In the genomic region with DNA sequence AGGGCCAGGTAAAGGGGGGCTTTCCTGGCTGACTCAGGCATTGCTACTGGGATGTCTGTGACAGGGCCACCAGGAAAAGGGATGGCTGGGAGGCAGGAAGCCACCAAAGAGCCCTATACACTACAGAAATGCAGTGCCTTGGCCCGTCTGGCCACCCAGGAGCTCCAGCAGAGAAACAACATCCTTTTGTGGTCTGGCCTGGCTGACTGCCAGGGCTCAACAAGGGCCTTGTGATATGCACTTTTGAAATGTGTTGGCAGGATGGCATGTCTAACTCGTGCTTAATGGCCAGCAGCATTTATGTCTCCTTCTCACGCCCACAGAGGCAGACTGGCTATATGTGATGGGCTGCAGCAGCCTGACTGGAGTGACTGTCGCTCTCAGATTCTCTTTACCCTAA, we compare ENCODE assay signal across 8 mouse cellular contexts.
DNase-seq lines count a peak whose midpoint lies in the region; ATAC-seq and TF ChIP-seq lines count a peak whose summit lies in the region.

No protein-coding gene starts in this region.

- H3K4me3 ChIP-seq in heart, embryonic 11.5 days (ENCODE audit: low read depth, low read length) = no peak overlapping the region
- H3K4me3 ChIP-seq in midbrain, postnatal 0 days (ENCODE audit: low read depth, low read length) = no peak overlapping the region

- no peaks in the 10 kb centered on the region for H3K9me3 ChIP-seq in heart, embryonic 11.5 days (replicated peaks; ENCODE audit: control insufficient read depth, low read length)
- no peaks in the 10 kb centered on the region for H3K9me3 ChIP-seq in midbrain, postnatal 0 days (ENCODE audit: low read length)

- no peaks in the 10 kb centered on the region for H3K27me3 ChIP-seq in heart, embryonic 11.5 days (ENCODE audit: control insufficient read depth, insufficient read depth, low read length)
- no peaks in the 10 kb centered on the region for H3K27me3 ChIP-seq in midbrain, postnatal 0 days (ENCODE audit: insufficient read depth, low read length)

- no peak overlapping the region for H3K9ac ChIP-seq in heart, embryonic 11.5 days (ENCODE audit: low read depth, low read length)
- no peak overlapping the region for H3K9ac ChIP-seq in midbrain, postnatal 0 days (replicated peaks; ENCODE audit: low read length, poor library complexity, severe bottlenecking)

- peaks cover 36% of the 10 kb centered on the region for H3K4me1 ChIP-seq in heart, embryonic 11.5 days (ENCODE audit: control insufficient read depth, insufficient read depth, low read length)
- H3K4me1 ChIP-seq in midbrain, postnatal 0 days (ENCODE audit: insufficient read depth, low read length) = peaks cover 17% of the 10 kb centered on the region; the same call in 1 of the 2 replicates

- WGBS in heart, embryonic 11.5 days (ENCODE audit: insufficient replicate concordance) = 12% methylated on average over 4 of the region's 4 CpGs
- WGBS in midbrain, postnatal 0 days = 35% methylated on average over 4 of the region's 4 CpGs

- H3K4me2 ChIP-seq in heart, embryonic 11.5 days = peak overlapping the region; percentile 2; the same call in 1 of the 2 replicates
- no peak overlapping the region for H3K4me2 ChIP-seq in midbrain, postnatal 0 days (ENCODE audit: low read depth, low read length, poor library complexity, severe bottlenecking)

- ATAC-seq in heart, embryonic 11.5 days (replicated peaks; ENCODE audit: insufficient number of reproducible peaks, low FRiP score, low TSS enrichment) = peak; percentile 50; the same call in 1 of the 2 replicates
- peak; percentile 44; the same call in 1 of the 2 replicates for ATAC-seq in midbrain, postnatal 0 days (ENCODE audit: low FRiP score)

- TF ChIP-seq CTCF in midbrain, postnatal 0 days (IDR thresholded peaks at IDR 0.05) = no peak

- no peaks in the 10 kb centered on the region for H3K36me3 ChIP-seq in heart, embryonic 11.5 days (ENCODE audit: control insufficient read depth, insufficient read depth, low read length)
- H3K36me3 ChIP-seq in midbrain, postnatal 0 days (ENCODE audit: insufficient read depth, low read length) = no peaks in the 10 kb centered on the region

- peak overlapping the region; percentile 77 for H3K27ac ChIP-seq in heart, embryonic 11.5 days (ENCODE audit: low read depth, low read length)
- H3K27ac ChIP-seq in midbrain, postnatal 0 days (ENCODE audit: low read depth, low read length) = no peak overlapping the region

- peak; percentile 54 for DNase-seq in embryo, embryonic 11 days
- DNase-seq in embryo, embryonic 10 days (ENCODE audit: low spot score) = no peak
- DNase-seq in 416B (ENCODE audit: low read depth) = peak; percentile 97
- peak; percentile 51 for DNase-seq in cerebellum, adult 9-10 months
- peak; percentile 90 for DNase-seq in left cerebral cortex, postnatal 4 days
- peak; percentile 88 for DNase-seq in midbrain, postnatal 0 days (ENCODE audit: low spot score)
- DNase-seq in c-Kit-positive CD71-positive TER-119-positive erythroid progenitor cells, embryonic 14.5 days (ENCODE audit: low spot score) = no peak

- intact Hi-C loops in left cerebral cortex, postnatal 4 days (cut with DNase I) = loop anchor here (5.0 kb wide), 1 partner anchor 66 kb away; no protein-coding TSS in a partner anchor

Comparison
In these comparisons a context has a peak if more than half of its experiments do, and no peak if none do; other contexts are left out.
1. DNase-seq: peak in embryo, embryonic 11 days (single experiment), 416B (single experiment), cerebellum, adult 9-10 months (single experiment), left cerebral cortex, postnatal 4 days (single experiment) and midbrain, postnatal 0 days (single experiment); none in embryo, embryonic 10 days (single experiment) and c-Kit-positive CD71-positive TER-119-positive erythroid progenitor cells, embryonic 14.5 days (single experiment).